Mouse (Mus musculus) CH12.LX (cell line): Measurements from ENCODE around the gene Spns3. TPM values are rescaled to one million over a fixed set of nuclear protein-coding genes. Genes with fewer than 3 reads are reported as not detected.
A peak's percentile ranks its signal among the peaks of the same experiment; 100 is the strongest.

Experiments used
- DNase-seq: peaks from one replicate; pipeline ENCODE4 v3.0.0-alpha.2; 2013; ENCODE audit errors: extremely low read depth
- H3K27ac ChIP-seq: 2 replicates; pipeline ENCODE4 v1.5.1; 2012; ENCODE audit warnings: low read depth, mild to moderate bottlenecking, control low read depth, moderate library complexity; ENCODE audit not compliant: insufficient read depth
- H3K27me3 ChIP-seq: replicated peaks from 2 replicates; pipeline ENCODE3; 2012; ENCODE audit warnings: inconsistent platforms
- H3K36me3 ChIP-seq, 2 experiments: replicated peaks in 1 of 2; 2 replicates each; pipeline versions ENCODE3 to v1.6.1; 2012; ENCODE audit warnings: inconsistent platforms in 1 of 2, low read length in 1 of 2, mild to moderate bottlenecking in 1 of 2, mixed read lengths in 1 of 2, moderate library complexity in 1 of 2; ENCODE audit not compliant: control insufficient read depth in 1 of 2, insufficient read depth in 1 of 2
- H3K4me1 ChIP-seq, 2 experiments: 2 replicates each; pipeline ENCODE4 v1.6.1; 2012; ENCODE audit warnings: inconsistent platforms in 1 of 2, moderate library complexity in 1 of 2; ENCODE audit not compliant: insufficient read depth in 2 of 2, control insufficient read depth in 1 of 2
- H3K4me2 ChIP-seq: 2 replicates; pipeline ENCODE4 v1.6.1; 2012; ENCODE audit warnings: low read depth, mild to moderate bottlenecking, control low read depth; ENCODE audit not compliant: poor library complexity, insufficient read depth, severe bottlenecking
- H3K4me3 ChIP-seq, 3 experiments: fragments of 150-350 bp in 1 of 3; sonication (generic) in 1 of 3; replicated peaks in 1 of 3; 2 replicates each; pipeline versions ENCODE3 to v1.5.1; 2011 to 2012; ENCODE audit warnings: low read depth in 2 of 3, low read length in 2 of 3, mild to moderate bottlenecking in 2 of 3, moderate library complexity in 2 of 3, control low read depth in 1 of 3, improper control_type of control experiment in 1 of 3, inconsistent platforms in 1 of 3, mixed read lengths in 1 of 3; ENCODE audit not compliant: poor library complexity in 1 of 3
- H3K79me2 ChIP-seq: replicated peaks from 2 replicates; pipeline ENCODE4 v1.6.1; 2012; ENCODE audit warnings: mild to moderate bottlenecking, moderate library complexity; ENCODE audit not compliant: control insufficient read depth, poor library complexity, insufficient read depth, severe bottlenecking; ENCODE audit errors: extremely low read depth
- H3K9ac ChIP-seq: 2 replicates; pipeline ENCODE4 v1.6.1; 2012; ENCODE audit warnings: low read depth, mild to moderate bottlenecking, control low read depth, moderate library complexity; ENCODE audit not compliant: insufficient read depth
- H3K9me3 ChIP-seq: replicated peaks from 2 replicates; pipeline ENCODE3; 2012; ENCODE audit warnings: low read length, inconsistent platforms, mixed read lengths
- BHLHE40 ChIP-seq: IDR thresholded peaks from 2 replicates; pipeline ENCODE4 v1.6.1; 2011; ENCODE audit warnings: mild to moderate bottlenecking, low read depth, low read length, improper control_type of control experiment
- CHD2 ChIP-seq: IDR thresholded peaks from 2 replicates; pipeline ENCODE4 v1.6.1; 2011; ENCODE audit warnings: low read length, improper control_type of control experiment
- E2F4 ChIP-seq: IDR thresholded peaks from 2 replicates; pipeline ENCODE4 v1.6.1; 2011; ENCODE audit warnings: low read depth, low read length, improper control_type of control experiment; ENCODE audit not compliant: insufficient replicate concordance
- ELF1 ChIP-seq: IDR thresholded peaks from 2 replicates; pipeline ENCODE4 v1.6.1; 2014; ENCODE audit warnings: low read depth, mild to moderate bottlenecking, inconsistent platforms, low read length, improper control_type of control experiment
- EP300 ChIP-seq: IDR thresholded peaks from 2 replicates; pipeline ENCODE4 v1.6.1; 2011; ENCODE audit warnings: low read length, improper control_type of control experiment
- ETS1 ChIP-seq: conservative IDR thresholded peaks from 2 replicates; pipeline ENCODE4 v1.6.1; 2012; ENCODE audit warnings: low read depth, mild to moderate bottlenecking, inconsistent platforms, low read length, improper control_type of control experiment, moderate library complexity
- GABPA ChIP-seq: IDR thresholded peaks from 2 replicates; pipeline ENCODE4 v1.6.1; 2012; ENCODE audit warnings: low read depth, low read length, improper control_type of control experiment, inconsistent platforms; ENCODE audit not compliant: insufficient replicate concordance
- HCFC1 ChIP-seq: IDR thresholded peaks from 2 replicates; pipeline ENCODE4 v1.6.1; 2012; ENCODE audit warnings: low read depth, mild to moderate bottlenecking, inconsistent platforms, low read length, improper control_type of control experiment
- JUN ChIP-seq: IDR thresholded peaks from 2 replicates; pipeline ENCODE4 v1.6.1; 2011; ENCODE audit warnings: low read depth, mild to moderate bottlenecking, low read length, improper control_type of control experiment, moderate library complexity; ENCODE audit not compliant: insufficient read depth
- JUND ChIP-seq: conservative IDR thresholded peaks from 2 replicates; pipeline ENCODE4 v1.6.1; 2011; ENCODE audit warnings: low read depth, low read length, improper control_type of control experiment
- KAT2A ChIP-seq: IDR thresholded peaks from 2 replicates; pipeline ENCODE4 v1.6.1; 2012; ENCODE audit warnings: low read length, improper control_type of control experiment, inconsistent platforms; ENCODE audit not compliant: insufficient replicate concordance
- MAFK ChIP-seq: IDR thresholded peaks from 2 replicates; pipeline ENCODE4 v1.6.1; 2011; ENCODE audit warnings: low read length, improper control_type of control experiment; ENCODE audit not compliant: insufficient replicate concordance
- MAX ChIP-seq: IDR thresholded peaks from 2 replicates; pipeline ENCODE4 v1.6.1; 2011; ENCODE audit warnings: low read length, improper control_type of control experiment
- MAZ ChIP-seq: IDR thresholded peaks from 2 replicates; pipeline ENCODE4 v1.6.1; 2012; ENCODE audit warnings: low read depth, mild to moderate bottlenecking, inconsistent platforms, low read length, improper control_type of control experiment, moderate library complexity
- MEF2A ChIP-seq: IDR thresholded peaks from 2 replicates; pipeline ENCODE4 v1.6.1; 2014; ENCODE audit warnings: low read depth, mild to moderate bottlenecking, inconsistent platforms, low read length, improper control_type of control experiment, borderline replicate concordance
- MXI1 ChIP-seq: IDR thresholded peaks from 2 replicates; pipeline ENCODE4 v1.6.1; 2011; ENCODE audit warnings: mild to moderate bottlenecking, low read depth, low read length, improper control_type of control experiment
- NELFE ChIP-seq: IDR thresholded peaks from 2 replicates; pipeline ENCODE4 v1.6.1; 2011; ENCODE audit warnings: low read depth, low read length, improper control_type of control experiment
- NRF1 ChIP-seq: IDR thresholded peaks from 2 replicates; pipeline ENCODE4 v1.6.1; 2014; ENCODE audit warnings: low read depth, mild to moderate bottlenecking, inconsistent platforms, low read length, improper control_type of control experiment, moderate library complexity
- POLR2A ChIP-seq: IDR thresholded peaks from 2 replicates; pipeline ENCODE4 v1.6.1; 2011; ENCODE audit warnings: low read depth, mild to moderate bottlenecking, improper control_type of control experiment, low read length
- POLR2AphosphoS2 ChIP-seq: IDR thresholded peaks from 2 replicates; pipeline ENCODE4 v1.6.1; 2011; ENCODE audit warnings: low read depth, low read length, improper control_type of control experiment
- RAD21 ChIP-seq: IDR thresholded peaks from 2 replicates; pipeline ENCODE4 v1.6.1; 2011; ENCODE audit warnings: low read depth, mild to moderate bottlenecking, low read length, improper control_type of control experiment, moderate library complexity
- RCOR1 ChIP-seq: conservative IDR thresholded peaks from 2 replicates; pipeline ENCODE4 v1.6.1; 2012; ENCODE audit warnings: low read depth, mild to moderate bottlenecking, inconsistent platforms, low read length, improper control_type of control experiment
- SIN3A ChIP-seq: IDR thresholded peaks from 2 replicates; pipeline ENCODE4 v1.6.1; 2012; ENCODE audit warnings: low read length, improper control_type of control experiment, inconsistent platforms
- TBP ChIP-seq: conservative IDR thresholded peaks from 2 replicates; pipeline ENCODE4 v1.6.1; 2011; ENCODE audit warnings: low read depth, low read length, improper control_type of control experiment
- TCF12 ChIP-seq: IDR thresholded peaks from 2 replicates; pipeline ENCODE4 v1.6.1; 2014; ENCODE audit warnings: low read depth, mild to moderate bottlenecking, inconsistent platforms, low read length, improper control_type of control experiment
- UBTF ChIP-seq: IDR thresholded peaks from 2 replicates; pipeline ENCODE4 v1.6.1; 2012; ENCODE audit warnings: low read depth, mild to moderate bottlenecking, inconsistent platforms, low read length, improper control_type of control experiment, moderate library complexity
- USF1 ChIP-seq: IDR thresholded peaks from 2 replicates; pipeline ENCODE4 v1.6.1; 2014; ENCODE audit warnings: low read depth, mild to moderate bottlenecking, inconsistent platforms, low read length, improper control_type of control experiment
- USF2 ChIP-seq: conservative IDR thresholded peaks from 2 replicates; pipeline ENCODE4 v1.6.1; 2011; ENCODE audit warnings: low read depth, low read length, improper control_type of control experiment
- ZC3H11A ChIP-seq: IDR thresholded peaks from 2 replicates; pipeline ENCODE4 v1.6.1; 2012; ENCODE audit warnings: low read depth, mild to moderate bottlenecking, inconsistent platforms, low read length, improper control_type of control experiment
- ZKSCAN1 ChIP-seq: IDR thresholded peaks from 2 replicates; pipeline ENCODE4 v1.6.1; 2012; ENCODE audit warnings: low read depth, inconsistent platforms, low read length, improper control_type of control experiment, borderline replicate concordance
- ZMIZ1 ChIP-seq: IDR thresholded peaks from 2 replicates; pipeline ENCODE4 v1.6.1; 2012; ENCODE audit warnings: low read depth, mild to moderate bottlenecking, inconsistent platforms, low read length, improper control_type of control experiment
- dilution Hi-C: fragments of 300-500 bp; cut with MboI; formaldehyde crosslinking; loops from 2 replicates; pipeline ENCODE4 v1.14.3; 2020; ENCODE audit warnings: low sequenced_read_pairs; ENCODE audit not compliant: extremely low pct_unique_long_range_greater_than_20kb, extremely low pct_ligation_motif_present
- in situ Hi-C: fragments of 300-500 bp; cut with MboI; formaldehyde crosslinking; loops from 3 replicates; pipeline ENCODE4 v1.14.3; 2019; ENCODE audit warnings: low sequenced_read_pairs, low pct_ligation_motif_present, low pct_unique_long_range_greater_than_20kb, mixed read lengths
- polyA plus RNA-seq: library from polyadenylated mRNA; unstranded; fragments of >175 nt; gene quantifications from 2 replicates; pipeline ENCODE4 v1.2.1, GENCODE M21; 2012; ENCODE audit warnings: low read depth; ENCODE audit not compliant: insufficient read length
- total RNA-seq, 2 experiments: library from RNA; depleted of rRNA; stranded (reverse); fragments of 300-350 nt in 1 of 2; fragments of >200 nt in 1 of 2; gene quantifications; 2 replicates each; pipeline ENCODE4 v1.2.3; 2012 to 2014

The Spns3 gene
- total and polyA plus RNA-seq, 3 experiments: 0.21 to 1.8 (median 1.0) TPM

DNA sequence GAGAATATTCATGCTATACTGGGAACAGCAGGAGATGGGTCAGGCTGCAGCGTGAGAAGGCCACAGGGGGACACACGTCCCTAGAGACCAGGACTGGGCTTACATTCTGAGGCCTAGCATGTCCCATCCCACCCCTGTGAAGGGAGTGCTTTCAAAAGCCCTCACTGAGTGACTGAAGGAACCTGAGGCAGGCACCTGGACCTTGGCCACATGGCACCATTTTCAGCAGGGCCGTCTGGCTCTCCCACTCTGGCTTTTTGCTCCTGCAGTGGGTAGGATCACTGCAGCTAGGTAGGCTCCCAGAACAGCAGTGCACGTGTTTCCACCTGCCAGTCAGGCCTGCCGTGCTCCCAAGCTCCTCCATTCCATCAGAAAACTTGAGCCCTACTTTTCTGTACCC lies 81.8 kb downstream of the Spns3 start:
- Histone ChIP-seq H3K9ac (no peak overlapping the region), H3K36me3 (no peaks in the 10 kb centered on the region), H3K9me3 (no peaks in the 10 kb centered on the region), H3K4me1 (peaks cover 34 to 63% of the 10 kb centered on the region in 2 experiments), H3K79me2 (no peaks in the 10 kb centered on the region), H3K4me3 (no peak overlapping the region), H3K4me2 (no peak overlapping the region), H3K27me3 (peaks cover 2% of the 10 kb centered on the region), H3K27ac (no peak overlapping the region)
- no peak for TF ChIP-seq JUND
- dilution Hi-C loops: no loop called here
- DNase-seq: no peak
- in situ Hi-C loops: no loop called here

DNA sequence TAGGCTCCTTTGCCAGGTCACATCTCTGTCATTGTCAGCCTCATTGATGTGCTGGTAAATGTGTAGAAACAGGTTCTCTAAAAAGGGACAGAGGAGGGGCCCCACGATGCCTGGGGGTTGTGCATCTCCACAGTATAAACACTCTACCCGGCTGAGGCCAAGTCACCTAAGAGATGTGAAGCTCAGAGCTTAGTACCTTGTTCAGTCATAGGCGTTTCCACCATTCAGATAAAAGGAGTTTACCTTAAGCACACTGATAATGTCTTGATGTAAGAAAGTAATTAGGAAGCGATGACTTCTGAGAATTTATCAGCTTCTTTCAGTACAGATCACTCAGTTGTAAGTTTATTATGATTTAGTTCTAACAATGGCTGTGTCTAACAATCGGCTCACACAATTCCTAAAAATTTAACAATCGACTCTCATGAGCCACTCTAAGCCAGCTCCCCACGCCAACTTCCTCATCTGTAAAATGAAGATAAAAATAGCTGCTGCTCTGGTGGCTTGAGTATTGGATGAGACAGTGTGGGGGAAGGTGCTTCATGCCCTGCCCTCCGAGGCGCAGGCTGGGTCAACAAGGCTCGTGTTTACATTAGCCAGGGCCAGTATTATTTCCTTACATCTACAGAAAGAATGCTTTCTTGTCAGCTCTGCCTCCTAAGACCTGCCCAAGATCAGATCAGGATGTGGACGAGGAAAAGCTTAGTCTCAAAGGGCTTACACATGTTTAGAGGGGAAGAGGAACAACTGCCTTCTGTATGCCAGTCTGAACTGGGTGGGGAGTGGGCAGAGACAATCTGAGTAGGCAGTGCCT lies 83.4 kb downstream of the Spns3 start:
- no peaks in the 10 kb centered on the region for H3K27me3 ChIP-seq
- dilution Hi-C loops: no loop called here
- H3K4me1 ChIP-seq: peaks cover 34 to 71% of the 10 kb centered on the region in 2 experiments
- peak; percentile 57 for DNase-seq
- H3K79me2 ChIP-seq: no peaks in the 10 kb centered on the region
- H3K9ac ChIP-seq: no peak overlapping the region; the same call in 1 of the 2 replicates
- no peak overlapping the region for H3K27ac ChIP-seq
- H3K4me2 ChIP-seq: peak overlapping the region; percentile 33; the same call in 1 of the 2 replicates
- H3K36me3 ChIP-seq: no peaks in the 10 kb centered on the region
- H3K9me3 ChIP-seq: no peaks in the 10 kb centered on the region
- in situ Hi-C loops: no loop called here
- peak overlapping the region in 1 of 3 experiments; percentile 24 for H3K4me3 ChIP-seq
- TF ChIP-seq ZMIZ1 (no peak), JUN (no peak), JUND (no peak), NRF1 (no peak), MXI1 (0 out of 2 replicates have a peak, but pooled peaks have one; percentile 42), BHLHE40 (no peak), RCOR1 (no peak), GABPA (no peak), TBP (no peak), MAX (no peak), KAT2A (no peak), MAFK (no peak), MAZ (no peak), ELF1 (peak; percentile 17; the same call in 1 of the 2 replicates), MEF2A (peak; percentile 72), ETS1 (no peak), EP300 (peak; percentile 33; the same call in 1 of the 2 replicates), UBTF (no peak), E2F4 (no peak), RAD21 (no peak), USF2 (no peak), NELFE (no peak), ZC3H11A (no peak), HCFC1 (no peak), ZKSCAN1 (no peak), USF1 (no peak), SIN3A (peak; percentile 37; the same call in 1 of the 2 replicates), POLR2A (no peak), POLR2AphosphoS2 (no peak), TCF12 (no peak), CHD2 (peak; percentile 41; the same call in 1 of the 2 replicates)
